Mouse (Mus musculus): ENCODE results near the gene Grin2a. TPM values are rescaled to one million over a fixed set of nuclear protein-coding genes. Genes with fewer than 3 reads are reported as not detected.

Gene Grin2a
- total RNA-seq, 2 experiments from 2014 or later: 198 to 236 TPM

DNA sequence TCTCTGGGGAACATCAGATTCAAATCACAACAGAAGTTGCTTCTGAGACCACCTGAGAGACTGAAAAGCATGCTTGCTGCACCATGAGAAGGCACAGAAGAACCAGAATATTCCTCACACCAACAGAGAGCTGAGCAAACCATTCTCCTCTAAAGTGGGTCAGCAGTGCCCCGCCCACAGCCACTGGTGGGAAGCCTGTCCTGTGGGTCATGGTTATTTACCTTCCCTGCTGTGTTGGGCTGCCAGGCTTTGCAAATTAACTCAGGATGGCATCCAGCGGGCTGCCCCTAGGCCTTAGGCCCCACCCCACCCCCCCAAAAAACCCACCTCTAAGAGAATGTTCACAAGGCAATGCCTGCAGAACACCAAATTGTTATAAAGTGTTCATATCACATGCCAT is 96.2 kb downstream of the Grin2a start:
- intact Hi-C loops (cut with DNase I): no loop called here

DNA sequence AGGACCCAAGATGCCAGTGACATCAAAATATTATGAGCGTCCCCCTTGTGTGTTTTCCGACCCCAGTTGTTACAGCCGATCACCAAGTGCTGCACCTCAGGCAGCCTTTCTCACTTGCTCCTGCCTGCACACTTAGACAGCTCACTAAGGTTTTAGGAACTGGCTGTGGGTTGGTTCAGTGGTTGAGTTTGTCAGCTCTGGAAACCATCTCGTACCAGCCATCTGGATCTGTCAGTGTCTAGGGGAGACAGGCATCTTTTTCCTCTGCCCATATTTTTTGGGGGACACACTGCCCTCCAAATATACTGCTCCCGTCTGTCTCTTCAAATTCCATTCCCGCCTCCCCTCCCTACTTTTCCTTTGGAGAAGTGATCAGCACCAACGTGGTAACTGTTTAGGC is 99.8 kb downstream of the Grin2a start:
- intact Hi-C loops (cut with DNase I): no loop called here
- no peak for DNase-seq (ENCODE audit: low spot score in 2 of 2)

More for the DNA sequence above, 96.2 kb downstream of the Grin2a start:
- DNase-seq (ENCODE audit: low spot score in 2 of 2): no peak

DNA sequence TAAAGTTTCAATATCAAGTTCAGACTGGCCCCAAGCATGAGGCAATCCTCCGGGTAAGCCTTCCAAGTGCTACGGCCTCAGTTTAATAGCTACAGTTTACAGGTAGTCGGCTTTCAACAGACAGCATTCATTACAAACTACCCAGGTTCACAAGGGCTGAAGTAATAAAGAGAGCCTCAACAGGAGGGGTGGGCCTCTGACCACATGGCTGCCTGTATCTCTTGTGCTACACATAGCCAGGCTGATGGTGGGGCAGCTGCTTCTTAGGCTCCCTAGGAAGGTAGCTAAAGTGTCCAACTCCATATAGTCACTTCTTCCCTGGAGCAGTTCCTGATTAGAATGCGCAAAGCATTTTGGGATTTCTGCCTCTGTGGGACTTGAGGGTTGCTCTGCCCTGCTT is 109.2 kb downstream of the Grin2a start:
- no peak for DNase-seq (ENCODE audit: low spot score in 2 of 2)
- intact Hi-C loops (cut with DNase I): no loop called here

DNA sequence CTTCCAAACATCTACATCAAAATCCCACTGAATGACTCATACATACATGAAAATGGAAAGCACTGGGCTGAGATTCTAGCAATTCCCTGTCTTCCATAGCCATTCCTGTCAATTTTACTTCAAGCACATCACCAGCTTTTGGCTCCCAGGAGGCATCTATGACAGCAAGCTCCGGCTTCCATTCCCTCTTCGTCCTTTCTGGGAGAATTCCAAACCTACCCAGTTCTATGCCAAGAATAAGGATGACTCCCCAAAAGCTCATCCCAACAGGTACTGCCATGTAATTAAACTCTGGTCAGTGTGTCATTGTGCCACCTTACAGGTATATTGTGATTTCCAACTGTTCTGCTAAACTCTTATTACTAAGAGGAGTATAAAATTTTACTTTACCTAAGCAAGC is 111.2 kb downstream of the Grin2a start:
- intact Hi-C loops (cut with DNase I): no loop called here
- DNase-seq (ENCODE audit: low spot score in 2 of 2): no peak

DNA sequence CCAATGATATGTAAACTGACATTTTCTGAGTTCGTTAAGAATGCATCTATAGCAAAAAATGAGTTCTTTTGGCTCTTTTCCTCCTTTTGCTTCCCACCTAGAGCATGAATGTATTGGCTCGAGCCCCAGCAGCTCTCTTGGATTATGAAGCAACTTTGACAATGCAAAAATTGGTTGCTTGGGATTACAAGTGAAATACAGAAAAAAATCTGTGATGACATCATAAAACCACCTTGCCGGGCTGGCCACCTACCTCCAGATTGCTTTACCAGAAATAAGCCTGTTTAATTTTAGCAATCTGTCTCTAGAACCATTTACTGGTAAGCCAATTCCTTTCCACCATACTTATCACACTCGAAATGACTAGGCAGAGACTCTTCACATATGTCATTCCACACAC is 112.9 kb downstream of the Grin2a start:
- DNase-seq (ENCODE audit: low spot score in 2 of 2): peak in 1 of 2 experiments; percentile 32
- intact Hi-C loops (cut with DNase I): no loop called here

DNA sequence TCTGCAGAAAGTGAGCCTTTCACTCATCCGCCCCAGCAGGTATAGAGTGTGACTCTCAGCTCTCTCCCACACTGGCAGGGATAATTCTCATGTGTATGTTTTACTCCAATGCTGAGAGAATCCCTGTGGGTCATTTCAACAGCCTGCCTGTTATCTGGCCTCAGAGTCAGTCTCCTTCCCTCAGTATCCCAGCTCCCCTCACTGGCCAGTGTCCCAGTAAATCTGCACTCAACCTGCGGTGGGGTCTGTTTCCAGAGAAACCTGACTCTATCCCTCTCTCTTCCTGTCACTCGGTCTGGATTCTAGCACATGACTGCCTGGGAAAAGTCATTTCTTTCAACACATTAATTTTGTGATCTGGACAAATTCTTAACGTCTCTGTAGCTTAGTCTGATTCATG is 122.4 kb downstream of the Grin2a start:
- no peak for DNase-seq (ENCODE audit: low spot score in 2 of 2)
- intact Hi-C loops (cut with DNase I): no loop called here

DNA sequence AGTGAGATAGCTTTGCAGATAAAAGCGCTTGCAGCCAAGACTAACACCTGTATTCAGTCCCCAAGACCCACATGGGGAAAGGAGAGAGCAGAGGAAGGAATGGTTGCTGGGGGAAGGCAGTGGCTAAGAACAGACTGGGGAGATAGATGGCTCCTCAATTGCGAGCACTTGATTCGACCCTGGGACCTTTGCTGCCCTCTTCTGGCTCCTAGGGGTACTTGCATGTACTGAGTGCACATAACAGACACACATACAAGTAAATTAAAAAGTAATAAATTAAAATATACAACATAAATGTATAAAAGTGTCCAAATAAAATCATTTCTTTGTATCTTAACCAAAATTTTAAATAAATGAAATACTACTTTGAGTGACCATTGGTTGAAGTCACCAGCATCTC is 129.7 kb downstream of the Grin2a start:
- intact Hi-C loops (cut with DNase I): no loop called here
- no peak for DNase-seq (ENCODE audit: low spot score in 2 of 2)

DNA sequence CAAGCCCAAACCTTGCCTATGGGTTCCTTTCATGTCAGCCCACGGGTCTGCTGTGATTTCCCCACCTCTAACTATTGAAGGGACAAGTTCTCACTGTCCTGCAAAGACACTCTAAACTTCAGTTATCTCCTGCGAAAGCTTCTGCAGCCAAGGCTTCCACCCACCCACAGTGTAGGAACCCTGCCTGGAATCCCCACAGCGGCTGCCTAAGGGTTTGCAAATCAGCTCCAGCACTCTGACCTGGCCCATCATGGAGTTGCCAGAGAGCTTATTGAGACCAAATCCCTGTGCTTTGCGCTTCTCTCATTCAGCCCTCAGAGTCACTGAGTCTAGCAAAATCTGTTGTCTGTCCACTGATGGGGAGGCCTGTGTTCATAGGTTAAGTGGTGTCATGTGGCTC is 130.3 kb downstream of the Grin2a start:
- DNase-seq (ENCODE audit: low spot score in 2 of 2): no peak
- intact Hi-C loops (cut with DNase I): no loop called here

DNA sequence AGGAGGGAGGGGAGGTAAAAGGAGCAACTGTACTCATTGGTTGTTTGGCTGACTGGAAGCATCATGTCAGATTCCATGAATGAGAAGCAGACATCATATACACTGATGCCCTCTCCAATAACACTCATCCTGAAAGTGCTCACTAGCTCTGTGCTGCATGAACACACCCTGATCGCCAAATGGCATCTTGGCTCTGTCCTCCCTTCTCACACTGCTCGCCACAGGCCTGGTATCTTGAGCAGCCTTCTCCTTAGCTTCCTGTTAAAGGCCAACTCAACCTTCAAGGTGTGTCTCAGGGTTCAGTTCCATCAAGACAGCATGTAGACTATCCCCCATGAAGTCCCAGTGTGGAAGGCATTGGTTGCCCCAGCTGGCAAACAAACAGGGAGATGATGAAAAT is 137.6 kb downstream of the Grin2a start:
- no peak for DNase-seq (ENCODE audit: low spot score in 2 of 2)
- intact Hi-C loops (cut with DNase I): no loop called here

DNA sequence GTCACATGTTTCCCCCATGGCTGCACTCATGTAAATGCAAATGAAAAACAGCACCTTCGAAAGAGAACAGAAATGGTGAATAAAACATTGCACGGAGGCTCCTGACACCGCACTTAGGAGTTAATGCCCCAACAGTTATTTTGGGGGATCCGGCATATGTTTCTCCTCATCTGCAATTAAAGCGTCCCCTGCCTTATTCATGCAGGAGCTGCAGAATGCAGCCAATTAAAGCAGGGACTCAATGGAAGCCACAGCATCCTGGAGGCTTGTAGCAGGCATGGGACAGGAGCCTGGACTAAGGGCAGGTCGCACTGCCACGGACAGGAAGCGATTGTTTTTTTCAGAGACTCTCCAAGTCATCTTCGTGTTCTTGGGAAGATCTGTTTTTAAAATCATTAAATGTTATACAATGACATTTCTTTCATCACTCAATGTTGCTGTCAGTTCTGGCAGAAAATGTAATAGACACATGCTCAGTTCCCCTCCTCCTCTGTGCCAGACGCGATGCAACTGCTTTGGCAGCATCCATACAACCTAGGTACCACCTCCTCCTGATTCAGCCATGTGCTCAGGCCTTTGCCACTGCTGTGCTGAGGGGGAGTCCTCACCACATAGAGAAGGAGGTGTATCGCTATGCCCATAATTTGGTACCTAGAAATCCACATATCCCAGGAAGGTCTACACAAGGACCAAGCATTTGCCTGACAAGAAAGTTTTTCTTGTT is 143.9 kb downstream of the Grin2a start:
- DNase-seq (ENCODE audit: low spot score in 2 of 2): peak in 1 of 2 experiments; percentile 32
- intact Hi-C loops (cut with DNase I): no loop called here

DNA sequence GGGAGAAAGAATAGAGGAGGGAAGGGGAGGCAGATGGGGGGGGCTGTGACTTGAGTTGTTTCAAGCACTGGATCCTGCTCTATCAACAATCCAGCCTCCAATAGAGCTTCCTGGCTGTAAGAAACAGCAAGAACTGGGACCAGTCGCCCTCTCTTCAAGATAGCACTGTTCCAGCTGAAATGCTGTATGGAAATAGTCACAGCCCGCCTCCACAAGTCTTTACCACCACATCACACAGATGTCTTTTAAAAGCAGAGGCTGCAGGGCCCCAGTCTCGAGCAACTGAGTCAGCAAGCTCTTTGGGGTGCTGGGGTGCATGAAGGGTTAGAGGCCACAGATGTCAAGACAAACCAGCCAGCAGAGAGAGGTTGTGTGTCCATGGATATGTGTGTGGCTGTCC is 153.9 kb downstream of the Grin2a start:
- peak; percentile 29 to 62 for DNase-seq (ENCODE audit: low spot score in 2 of 2)
- intact Hi-C loops (cut with DNase I): no loop called here

DNA sequence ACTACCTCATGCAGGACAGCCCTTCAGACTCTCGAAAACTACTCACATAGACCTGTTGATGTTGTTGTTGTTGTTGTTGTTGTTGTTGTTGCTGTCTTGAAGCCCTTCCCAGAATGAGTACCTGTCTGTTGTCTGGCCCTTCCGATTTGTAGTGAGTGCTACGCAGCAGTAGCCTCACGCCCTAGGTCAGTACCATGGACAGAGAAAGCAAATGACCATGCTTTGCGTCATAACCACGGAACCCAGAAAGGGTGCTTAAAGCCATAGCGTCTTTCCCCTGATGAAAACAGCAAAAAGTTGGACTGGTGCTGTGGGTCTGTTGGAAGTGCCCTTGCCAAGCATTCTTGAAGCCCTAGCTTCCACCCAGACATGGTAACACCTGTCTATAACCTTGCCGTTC is 158.8 kb downstream of the Grin2a start:
- intact Hi-C loops (cut with DNase I): no loop called here
- DNase-seq (ENCODE audit: low spot score in 2 of 2): no peak

DNA sequence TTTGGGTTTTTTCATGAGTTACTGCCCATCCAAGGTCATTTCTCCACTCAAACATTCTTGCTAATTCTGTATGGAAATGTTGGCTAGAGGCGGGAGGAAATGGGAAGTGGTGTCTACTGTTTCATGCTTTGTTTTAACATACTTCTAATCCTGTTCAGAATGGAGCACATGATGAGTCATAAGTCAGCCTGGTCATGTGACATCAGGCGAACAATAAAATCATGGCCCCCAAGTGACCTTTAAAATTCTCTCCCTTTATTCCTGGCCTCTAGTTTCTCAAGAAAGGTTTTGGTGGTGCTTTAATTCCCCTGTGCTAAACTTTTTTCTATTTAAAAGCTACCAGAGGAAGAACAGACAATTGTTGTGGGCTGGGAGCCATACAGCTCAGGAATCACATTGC is 161.1 kb downstream of the Grin2a start:
- intact Hi-C loops (cut with DNase I): no loop called here
- no peak for DNase-seq (ENCODE audit: low spot score in 2 of 2)

DNA sequence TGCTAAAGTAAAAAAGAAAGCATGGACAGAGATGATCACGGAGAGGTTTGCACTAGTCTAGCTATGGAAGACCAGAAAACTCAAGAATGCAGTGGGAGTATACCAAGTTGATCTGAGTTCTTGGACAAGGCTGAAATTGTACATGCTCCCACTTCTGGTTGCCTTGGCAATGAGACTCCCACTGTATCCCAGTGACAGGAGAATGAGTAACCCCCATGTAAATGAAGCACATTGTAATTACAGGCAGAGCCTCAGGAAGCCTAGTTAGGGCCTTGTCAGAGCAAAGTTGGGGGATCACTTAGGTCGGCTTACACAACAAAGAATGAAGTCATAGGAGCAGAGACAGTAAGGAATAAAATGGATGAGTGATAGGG is 170.3 kb downstream of the Grin2a start:
- intact Hi-C loops (cut with DNase I): no loop called here
- peak; percentile 45 to 77 for DNase-seq (ENCODE audit: low spot score in 2 of 2)

DNA sequence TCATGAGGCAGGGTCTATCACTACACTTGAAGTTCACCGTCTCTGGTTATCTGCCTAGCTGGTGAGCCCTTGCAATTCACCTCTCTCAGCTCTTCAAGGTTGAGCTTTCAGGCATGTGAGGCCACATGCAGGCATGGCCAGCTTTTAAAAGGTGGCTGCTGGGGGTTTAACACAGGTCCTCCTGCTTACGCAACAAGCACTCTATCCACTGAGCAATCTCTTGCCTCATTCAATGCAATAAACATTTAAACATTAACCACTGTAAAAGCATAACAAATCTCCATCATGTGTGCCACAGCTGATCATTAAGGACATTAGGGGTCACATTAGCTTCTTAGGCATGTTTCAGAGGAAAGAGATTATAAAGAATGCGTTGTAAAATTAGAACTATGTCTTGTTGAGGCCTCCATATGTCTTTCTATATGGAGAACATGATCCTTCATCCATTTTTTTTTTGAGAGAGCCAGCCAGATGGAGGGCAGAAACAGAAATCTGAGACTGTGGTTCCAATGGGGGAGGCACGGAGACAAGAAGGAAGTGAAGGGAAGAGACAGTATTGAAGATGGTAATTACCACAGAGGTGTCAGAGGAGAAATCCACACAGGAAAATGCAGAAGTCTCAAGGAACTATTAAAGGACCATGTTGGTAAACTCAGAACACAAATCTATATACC is 170.8 kb downstream of the Grin2a start:
- intact Hi-C loops (cut with DNase I): no loop called here
- no peak for DNase-seq (ENCODE audit: low spot score in 2 of 2)

DNA sequence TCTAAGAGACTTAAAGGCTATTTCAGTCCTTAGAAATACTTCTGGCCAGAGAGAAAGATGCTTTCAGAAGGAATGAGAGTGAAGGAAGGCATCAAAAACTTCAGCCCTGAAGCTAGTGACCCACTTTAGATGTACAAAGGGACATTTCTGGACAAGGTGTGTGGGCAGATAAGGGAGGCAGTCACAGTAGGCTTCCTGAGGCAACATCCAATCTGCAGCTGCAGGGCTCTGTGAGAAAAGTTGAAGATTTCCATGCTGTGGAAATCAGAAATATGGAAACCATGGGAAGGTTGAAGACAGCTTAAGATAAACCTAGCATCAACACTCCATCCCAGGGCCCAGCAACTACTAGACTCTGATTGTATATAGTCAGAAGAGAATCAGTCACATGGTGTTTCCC is 171.7 kb downstream of the Grin2a start:
- DNase-seq (ENCODE audit: low spot score in 2 of 2): no peak

DNA sequence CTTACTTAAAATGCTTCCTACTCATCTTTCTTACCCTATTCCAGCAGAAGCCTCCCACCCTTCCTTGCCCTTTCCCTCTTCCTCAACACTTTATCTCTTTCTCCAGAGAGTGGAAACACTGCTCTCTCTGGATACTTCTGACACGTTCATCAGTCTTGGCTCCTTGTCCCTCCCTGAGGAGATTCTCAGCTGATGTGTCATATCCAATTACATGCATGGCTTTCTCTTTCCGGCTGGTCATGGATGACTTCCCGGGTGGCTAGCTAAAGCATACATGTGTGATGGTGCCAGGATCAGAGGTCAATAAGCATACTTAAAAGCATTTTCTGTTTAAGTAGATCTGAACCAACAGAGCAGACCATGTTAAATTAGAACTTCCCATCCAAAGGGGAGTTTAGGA is 175.9 kb downstream of the Grin2a start:
- intact Hi-C loops (cut with DNase I): no loop called here
- DNase-seq (ENCODE audit: low spot score in 2 of 2): no peak

More for the DNA sequence above, 171.7 kb downstream of the Grin2a start:
- intact Hi-C loops (cut with DNase I): no loop called here

DNA sequence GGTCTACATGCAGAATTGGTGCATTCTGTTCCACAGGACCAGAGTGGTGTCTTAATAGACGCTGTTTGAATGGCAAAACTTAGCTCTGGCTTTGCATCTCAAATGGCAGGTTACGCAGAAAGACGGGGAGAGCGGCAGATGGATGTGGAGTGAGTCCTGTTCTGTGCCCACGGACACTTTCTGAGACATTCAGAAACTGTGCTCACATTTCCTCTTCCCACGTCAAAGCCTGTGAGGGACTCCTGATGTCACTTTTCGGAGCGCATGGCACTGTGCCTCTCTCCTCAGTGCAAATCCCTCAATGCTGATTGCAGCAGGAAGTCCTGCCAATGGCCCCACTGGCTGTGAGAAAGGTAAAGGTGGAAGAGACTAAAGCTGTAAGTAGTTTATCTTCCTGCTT is 194.0 kb downstream of the Grin2a start:
- peak; percentile 61 to 71 for DNase-seq (ENCODE audit: low spot score in 2 of 2)
- intact Hi-C loops (cut with DNase I): no loop called here

DNA sequence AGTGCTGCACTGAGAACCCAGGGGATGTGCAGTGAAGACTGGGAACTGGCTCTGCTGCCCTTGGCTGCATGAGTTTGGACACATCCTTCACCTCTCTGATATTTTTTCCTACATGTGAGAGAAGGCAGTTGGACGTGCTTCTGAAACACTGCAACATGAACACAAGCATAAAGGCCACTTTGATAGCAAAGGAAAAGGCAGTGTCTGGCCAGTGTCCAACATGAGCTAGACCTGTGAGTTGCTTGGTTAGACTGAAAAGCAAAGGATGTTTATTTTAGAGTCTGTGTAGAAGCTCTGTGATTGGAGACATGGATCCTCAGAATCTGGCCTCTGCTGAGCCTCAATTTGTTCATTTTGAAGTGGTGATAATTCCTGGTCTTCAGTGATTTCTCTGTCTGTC is 195.1 kb downstream of the Grin2a start:
- intact Hi-C loops (cut with DNase I): no loop called here
- no peak for DNase-seq (ENCODE audit: low spot score in 2 of 2)

DNA sequence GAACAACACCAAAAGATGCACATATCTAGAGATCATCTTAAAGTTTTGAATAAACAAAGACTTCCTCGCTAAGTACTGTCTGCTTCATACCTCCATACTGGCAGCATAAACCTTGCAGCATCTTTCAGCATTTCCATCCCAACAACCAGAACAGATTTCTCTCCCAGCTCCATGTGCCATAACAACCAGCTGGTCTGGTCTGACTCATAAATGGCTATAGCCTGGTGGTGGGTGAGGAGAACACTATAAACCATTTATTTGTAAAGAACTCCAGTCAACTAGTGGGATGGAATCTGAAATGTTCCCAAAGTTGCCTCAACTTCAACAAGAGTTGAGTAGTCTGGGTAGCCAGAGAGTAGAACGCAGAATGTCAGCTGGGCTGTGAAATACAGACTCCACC is 202.4 kb downstream of the Grin2a start:
- DNase-seq (ENCODE audit: low spot score in 2 of 2): no peak
- intact Hi-C loops (cut with DNase I): no loop called here

DNA sequence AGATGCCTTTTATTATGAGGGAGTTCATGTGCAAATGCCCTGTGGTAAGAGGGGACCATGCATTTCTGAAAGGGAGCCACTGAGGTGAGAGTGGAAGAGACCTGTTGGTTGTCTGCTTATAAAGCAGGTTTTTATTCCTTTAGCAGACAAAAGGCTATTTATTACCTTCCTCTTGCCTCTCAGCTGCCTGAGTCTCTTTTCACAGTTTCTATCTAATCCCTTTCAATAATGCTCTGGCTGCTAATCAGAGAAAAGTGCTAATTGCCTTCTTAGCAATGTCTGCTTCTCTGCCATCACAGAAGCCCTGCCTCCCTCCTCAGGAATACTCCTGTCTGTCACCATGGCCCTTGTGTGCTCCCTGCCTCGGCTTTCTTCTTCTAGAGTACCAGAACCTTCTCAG is 209.1 kb downstream of the Grin2a start:
- intact Hi-C loops (cut with DNase I): no loop called here
- DNase-seq (ENCODE audit: low spot score in 2 of 2): no peak

All from left cerebral cortex, postnatal 14 days (tissue).